Mouse (Mus musculus) layer of hippocampus, postnatal 25 days (tissue): ENCODE data around the gene Il4ra. TPM values are rescaled to one million over a fixed set of nuclear protein-coding genes. Genes with fewer than 3 reads are reported as not detected.

Experiments used
- DNase-seq, 2 experiments: peaks; one replicate each; pipeline ENCODE4 v3.0.0; 2022; ENCODE audit warnings: mixed read lengths in 2 of 2, low spot score in 1 of 2; ENCODE audit errors: extremely low spot score in 1 of 2
- total RNA-seq, 2 experiments: library from RNA; stranded (reverse); gene quantifications; 2 replicates each; pipeline ENCODE4 v1.2.3; 2021

Il4ra gene
- total RNA-seq, 2 experiments from 2014 or later: 3.7 to 4.6 TPM

- DNase-seq: no peak
Measured at GRCm38 (mm10) chr7:125545331-125545730, 6.6 kb upstream of the Il4ra start.

- DNase-seq: no peak
Measured at GRCm38 (mm10) chr7:125546727-125547126, 5.2 kb upstream of the Il4ra start.

DNA sequence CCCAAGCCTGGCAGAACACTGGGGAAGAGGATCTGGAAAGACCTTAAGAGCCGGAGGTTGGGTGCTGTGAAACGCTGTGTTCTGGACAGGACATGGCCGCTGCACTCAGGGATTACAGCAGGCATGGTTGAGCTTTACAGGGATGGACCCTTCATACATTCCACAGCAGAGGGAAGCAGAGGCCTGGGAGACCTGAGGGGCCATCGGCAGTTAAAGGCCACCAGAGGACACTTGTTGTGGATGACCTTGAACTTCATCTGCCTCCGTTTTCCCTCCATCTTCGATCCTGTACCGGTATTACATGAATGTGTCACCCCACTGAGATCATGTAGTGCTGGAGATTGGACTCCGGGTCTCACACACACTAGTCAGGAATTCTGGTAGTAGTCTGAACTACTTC, 2.0 kb upstream of the Il4ra start:
- DNase-seq: no peak

DNA sequence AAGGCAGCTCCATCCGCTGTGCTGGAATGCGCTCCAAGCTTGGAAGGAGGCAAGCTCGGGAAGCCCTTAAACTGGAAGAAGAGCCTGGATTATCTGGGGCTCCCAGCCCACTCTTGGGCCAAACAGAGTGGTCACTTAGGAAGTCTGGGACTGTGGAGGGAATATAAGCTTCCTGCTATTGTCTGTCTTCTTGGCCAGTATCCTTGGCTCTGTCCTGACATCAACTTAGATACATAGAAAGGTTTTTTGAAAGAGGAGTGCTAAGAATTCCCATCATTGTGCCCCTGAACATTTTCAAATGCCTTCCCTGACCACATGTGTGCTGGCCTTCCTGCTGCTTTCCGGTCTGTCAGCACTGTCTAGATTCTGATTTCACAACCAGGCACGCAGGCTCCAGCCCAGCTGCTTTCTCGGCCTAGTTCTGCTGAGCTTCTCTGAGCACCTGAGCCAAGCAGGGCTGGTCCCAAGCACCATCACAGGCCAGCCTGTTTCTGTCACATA, 989 bp upstream of the Il4ra start:
- DNase-seq: no peak

DNA sequence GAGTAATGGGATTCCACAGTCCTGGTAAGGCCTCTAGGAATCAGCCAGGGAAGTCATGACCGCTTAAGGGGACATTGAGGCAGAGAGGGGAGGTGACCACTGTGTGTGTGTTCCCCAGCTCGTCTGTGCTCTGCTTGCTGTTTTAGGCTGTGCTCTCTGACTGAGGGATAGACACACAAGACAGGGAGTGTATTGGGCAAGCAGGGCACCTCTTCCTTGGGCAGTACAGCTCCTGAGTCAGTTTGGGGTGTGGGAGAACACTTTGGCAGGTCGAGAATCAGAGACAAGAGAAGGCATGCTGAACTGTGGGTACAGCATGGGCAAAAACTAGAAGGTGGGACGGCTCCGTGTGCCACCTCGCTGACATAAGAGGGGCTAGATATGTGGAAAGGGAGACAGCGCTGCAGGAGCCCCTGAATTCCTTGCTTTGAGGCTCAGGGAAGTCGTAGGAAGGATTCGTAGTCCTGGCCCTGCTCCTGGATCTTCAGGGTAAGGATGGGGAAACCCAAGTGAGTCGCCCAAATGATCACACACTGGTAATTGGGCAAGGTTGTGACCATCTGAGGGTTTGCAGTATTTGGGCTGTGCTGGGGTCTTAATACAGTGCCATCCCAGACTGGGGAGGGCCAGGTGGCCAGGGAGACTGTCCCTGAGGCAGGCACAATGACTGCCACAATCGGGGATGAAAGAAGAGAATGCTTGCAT, 1.1 kb downstream of the Il4ra start:
- DNase-seq: no peak

GRCm38 (mm10) chr7:125553653-125554428, 1.9 kb downstream of the Il4ra start:
- no peak for DNase-seq

GRCm38 (mm10) chr7:125554456-125555114, 2.7 kb downstream of the Il4ra start:
- DNase-seq: no peak

DNA sequence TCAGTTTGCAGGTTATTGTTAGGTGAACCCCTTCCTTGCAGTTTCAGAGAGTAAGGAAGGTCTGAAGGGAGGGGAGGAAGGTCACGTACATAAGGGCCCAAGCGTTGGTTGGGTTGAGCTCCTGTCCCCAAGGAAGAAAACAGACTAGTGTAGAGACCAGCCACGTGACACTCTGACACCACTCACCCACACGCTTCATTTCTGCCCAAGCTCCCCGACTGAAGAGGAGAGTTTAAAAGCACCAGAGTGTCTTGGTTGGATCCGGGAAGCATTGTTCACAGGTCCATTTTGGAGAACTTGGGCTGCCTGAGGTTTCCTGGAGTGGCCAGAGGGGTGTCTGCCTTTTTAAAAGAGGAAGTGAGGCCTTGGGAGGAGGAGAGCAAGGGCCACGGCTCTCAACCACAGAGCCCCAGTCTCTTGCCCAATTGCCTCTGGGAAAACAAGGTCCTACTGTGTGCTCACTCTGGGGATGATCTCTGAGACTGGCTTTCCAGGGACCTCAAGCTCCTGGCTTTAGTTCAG, 3.5 kb downstream of the Il4ra start:
- DNase-seq: no peak

- DNase-seq: no peak
Measured at GRCm38 (mm10) chr7:125556096-125556495, 4.2 kb downstream of the Il4ra start.

DNA sequence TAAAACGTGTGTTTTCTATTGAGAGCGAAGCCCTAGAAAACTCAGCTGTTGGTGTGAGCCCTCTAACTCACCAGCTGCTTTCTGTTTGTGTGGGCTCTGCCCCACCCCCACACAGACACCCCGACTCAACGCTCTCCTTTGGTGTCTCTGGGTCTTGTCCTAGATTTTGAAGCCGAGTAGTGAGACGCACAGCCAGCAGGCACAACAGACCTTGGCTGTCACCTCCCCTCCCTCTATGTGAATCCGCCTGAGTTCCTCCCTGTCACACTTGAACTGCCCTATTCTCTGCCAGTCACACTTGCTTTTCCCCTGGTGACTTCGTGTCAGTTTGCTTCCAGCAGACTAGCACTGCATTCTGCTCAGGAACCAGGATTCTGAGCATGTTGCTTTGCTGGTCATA, 4.9 kb downstream of the Il4ra start:
- no peak for DNase-seq

GRCm38 (mm10) chr7:125558401-125558945, 6.6 kb downstream of the Il4ra start:
- DNase-seq: no peak

DNA sequence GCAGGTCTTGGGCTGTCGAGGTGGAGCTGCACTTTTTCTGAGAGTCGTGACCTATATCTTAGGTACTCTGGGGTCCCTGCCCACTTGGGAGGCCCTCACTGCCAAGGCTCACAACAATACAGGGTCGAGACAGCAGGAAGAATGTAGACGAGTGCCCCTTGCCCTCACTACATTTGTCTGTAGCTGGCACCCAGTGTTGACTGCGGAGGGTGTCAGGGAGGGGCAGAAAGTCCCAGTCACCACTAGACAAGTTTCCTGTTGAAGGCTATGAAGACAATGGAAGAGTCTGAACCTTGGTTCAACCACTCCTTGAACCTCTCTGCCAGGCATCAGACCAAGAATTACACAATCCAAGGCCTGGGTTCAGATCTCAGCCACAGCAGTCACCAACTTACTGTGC, 7.1 kb downstream of the Il4ra start:
- DNase-seq: no peak

GRCm38 (mm10) chr7:125559537-125559936, 7.6 kb downstream of the Il4ra start:
- no peak for DNase-seq

- no peak for DNase-seq
Measured at GRCm38 (mm10) chr7:125560146-125560785, 8.3 kb downstream of the Il4ra start.

DNA sequence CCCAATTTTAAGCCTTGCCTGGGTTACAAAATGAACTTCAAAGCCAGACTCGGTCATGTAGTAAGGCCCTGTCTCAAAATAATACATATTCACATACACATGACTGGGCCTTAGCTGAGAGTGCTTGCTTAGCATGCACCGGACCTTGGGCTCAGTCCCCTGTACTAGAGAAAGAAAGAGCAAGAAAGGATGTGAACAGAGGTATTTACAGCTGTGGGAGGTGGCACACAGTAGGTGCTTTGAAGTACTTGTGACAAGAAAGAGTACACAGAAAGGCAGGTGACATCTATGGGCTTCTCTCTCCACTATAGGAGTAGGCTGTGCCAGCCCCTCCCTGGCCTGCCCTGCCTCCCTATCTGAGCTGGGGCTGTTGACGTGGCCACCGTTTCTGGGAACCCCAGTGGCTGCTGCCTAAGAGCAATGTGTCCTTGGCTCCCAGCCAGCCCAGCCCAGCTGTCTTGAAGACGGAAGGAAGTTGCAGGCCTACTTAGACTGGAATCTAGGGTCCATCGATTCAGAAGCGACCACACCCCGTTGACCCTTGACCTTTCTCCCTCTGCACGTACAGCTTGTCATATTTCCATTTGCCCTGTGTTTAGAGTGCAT, 9.3 kb downstream of the Il4ra start:
- DNase-seq: peak in 1 of 2 experiments; percentile 47

DNA sequence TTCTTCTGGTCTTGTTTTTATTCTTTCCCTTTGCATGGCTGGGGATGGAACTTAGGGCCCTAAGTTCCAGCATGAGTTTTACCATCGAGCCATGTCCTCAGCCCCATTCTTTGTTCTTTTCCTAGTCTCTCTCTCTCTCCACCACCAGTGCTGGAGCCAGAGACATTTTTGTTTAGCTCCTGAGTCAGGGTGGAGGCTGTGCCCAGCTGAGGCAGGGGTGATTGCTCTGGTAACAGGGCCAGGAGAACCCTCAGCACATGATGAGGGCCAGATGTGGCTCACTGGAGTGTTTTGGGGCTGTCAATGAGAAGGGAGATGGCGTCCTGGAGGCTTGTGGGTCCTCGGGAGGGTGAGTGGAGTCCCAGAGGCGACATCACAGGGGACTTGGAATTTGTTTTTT, 10.5 kb downstream of the Il4ra start:
- DNase-seq: no peak

DNA sequence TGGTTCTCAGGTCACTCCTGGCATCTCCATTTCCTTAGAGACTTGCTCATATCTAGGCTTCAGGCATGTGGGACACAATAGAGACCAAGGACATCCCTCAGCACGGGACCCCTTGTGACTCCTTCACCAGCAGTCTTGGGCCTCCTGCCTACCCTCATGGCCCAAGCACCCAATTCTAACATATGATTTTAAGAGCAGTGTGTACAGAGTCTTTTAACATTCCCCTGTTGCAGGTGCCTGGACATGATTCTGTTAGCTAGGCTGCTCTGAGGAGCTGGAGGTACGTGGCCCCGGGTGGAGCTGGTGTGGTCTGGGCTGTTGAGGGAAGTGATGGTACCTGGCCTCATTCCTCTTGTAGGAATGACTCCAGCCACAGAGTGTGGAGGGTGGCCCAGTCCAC, 11.2 kb downstream of the Il4ra start:
- no peak for DNase-seq

- DNase-seq: no peak
Measured at GRCm38 (mm10) chr7:125564316-125565024, 12.6 kb downstream of the Il4ra start.
